Mouse (Mus musculus): ENCODE data around the gene B4galt4. TPM values are rescaled to one million over a fixed set of nuclear protein-coding genes. Genes with fewer than 3 reads are reported as not detected.

Gene B4galt4
- total RNA-seq, 2 experiments from 2014 or later = 6.7 to 8.8 TPM

Other genes starting within 250 kb of the B4galt4 start
- gene Timmdc1, start 219.6 kb upstream of the B4galt4 start, total RNA-seq (2015; ENCODE audit: low replicate concordance) = 4.0 and 7.5 TPM in 2 replicates
- gene Timmdc1, start 219.6 kb upstream of the B4galt4 start, total RNA-seq (2017; ENCODE audit: low replicate concordance) = 5.5 and 14.8 TPM in 2 replicates
- gene Poglut1, start 192.0 kb upstream of the B4galt4 start, total RNA-seq (2015; ENCODE audit: low replicate concordance) = 2.9 and 10.8 TPM in 2 replicates
- gene Poglut1, start 192.0 kb upstream of the B4galt4 start, total RNA-seq (2017; ENCODE audit: low replicate concordance) = 5.3 TPM in 1 of 2 replicates, not detected in the other
- 28.5 and 33.9 TPM in 2 replicates for gene Tmem39a, start 183.6 kb upstream of the B4galt4 start, total RNA-seq (2015; ENCODE audit: low replicate concordance)
- 5.3 and 16.8 TPM in 2 replicates for gene Tmem39a, start 183.6 kb upstream of the B4galt4 start, total RNA-seq (2017; ENCODE audit: low replicate concordance)
- 3.6 and 5.0 TPM in 2 replicates for gene Arhgap31, start 29.0 kb upstream of the B4galt4 start, total RNA-seq (2015; ENCODE audit: low replicate concordance)
- gene Arhgap31, start 29.0 kb upstream of the B4galt4 start, total RNA-seq (2017; ENCODE audit: low replicate concordance) = 0.83 and 1.2 TPM in 2 replicates
- gene Upk1b, start 58.1 kb downstream of the B4galt4 start, total RNA-seq (2015; ENCODE audit: low replicate concordance) = not detected in 2 replicates
- not detected in 2 replicates for gene Upk1b, start 58.1 kb downstream of the B4galt4 start, total RNA-seq (2017; ENCODE audit: low replicate concordance)
- gene 4930435E12Rik, start 86.5 kb downstream of the B4galt4 start, total RNA-seq (2015; ENCODE audit: low replicate concordance) = not detected in 2 replicates
- not detected in 2 replicates for gene 4930435E12Rik, start 86.5 kb downstream of the B4galt4 start, total RNA-seq (2017; ENCODE audit: low replicate concordance)
- not detected in 2 replicates for gene Igsf11, start 150.4 kb downstream of the B4galt4 start, total RNA-seq (2015; ENCODE audit: low replicate concordance)
- gene Igsf11, start 150.4 kb downstream of the B4galt4 start, total RNA-seq (2017; ENCODE audit: low replicate concordance) = not detected in 2 replicates

Measured in erythroid progenitor cell, adult 5-6 weeks (primary cell).